In genomic region chr6:134700451-134701210, GRCm38 (mm10) we compare ENCODE assay signal across 8 mouse cellular contexts.
DNase-seq lines count a peak whose midpoint lies in the region; ATAC-seq and TF ChIP-seq lines count a peak whose summit lies in the region.

No protein-coding gene starts in this region.

- no peaks in the 10 kb centered on the region for H3K27me3 ChIP-seq in hindbrain, embryonic 13.5 days
- H3K27me3 ChIP-seq in hindbrain, postnatal 0 days (ENCODE audit: insufficient read depth, low read length), result no peaks in the 10 kb centered on the region
- no peaks in the 10 kb centered on the region for H3K27me3 ChIP-seq in heart, embryonic 14.5 days (ENCODE audit: control insufficient read depth, insufficient read depth, low read length)
- no peaks in the 10 kb centered on the region for H3K27me3 ChIP-seq in liver, embryonic 16.5 days (ENCODE audit: control insufficient read depth, insufficient read depth, low read depth, low read length)
- no peaks in the 10 kb centered on the region for H3K27me3 ChIP-seq in stomach, embryonic 14.5 days (ENCODE audit: control insufficient read depth, insufficient read depth, low read length)

- WGBS in hindbrain, embryonic 13.5 days, result 67% methylated on average over 8 of the region's 8 CpGs
- 65% methylated on average over 8 of the region's 8 CpGs for WGBS in hindbrain, postnatal 0 days
- WGBS in heart, embryonic 14.5 days, result 75% methylated on average over 8 of the region's 8 CpGs
- 50% methylated on average over 8 of the region's 8 CpGs for WGBS in liver, embryonic 16.5 days (ENCODE audit: insufficient replicate concordance)
- WGBS in stomach, embryonic 14.5 days, result 57% methylated on average over 8 of the region's 8 CpGs

- no peak for DNase-seq in hindbrain, postnatal 0 days (ENCODE audit: low spot score)
- peak; percentile 69 for DNase-seq in T-cell, adult 2 months (ENCODE audit: low spot score)
- no peak for DNase-seq in cerebellum, adult 8-10 months

- no peaks in the 10 kb centered on the region for H3K4me1 ChIP-seq in hindbrain, embryonic 13.5 days (replicated peaks)
- no peaks in the 10 kb centered on the region for H3K4me1 ChIP-seq in hindbrain, postnatal 0 days (ENCODE audit: insufficient read depth, low read length)
- H3K4me1 ChIP-seq in heart, embryonic 14.5 days (ENCODE audit: control insufficient read depth in 2 of 2, insufficient read depth in 2 of 2, low read length in 2 of 2), result peaks cover 0 to 6% of the 10 kb centered on the region in 2 experiments; a peak in 2 of 4 replicates
- H3K4me1 ChIP-seq in liver, embryonic 16.5 days (ENCODE audit: control insufficient read depth, low read depth, low read length), result peaks cover 14% of the 10 kb centered on the region
- H3K4me1 ChIP-seq in stomach, embryonic 14.5 days (ENCODE audit: control insufficient read depth, insufficient read depth, low read length), result no peaks in the 10 kb centered on the region

- no peak overlapping the region for H3K4me3 ChIP-seq in hindbrain, embryonic 13.5 days
- no peak overlapping the region for H3K4me3 ChIP-seq in hindbrain, postnatal 0 days (ENCODE audit: low read length)
- H3K4me3 ChIP-seq in heart, embryonic 14.5 days (ENCODE audit: control insufficient read depth in 1 of 2, insufficient read depth in 1 of 2, low read depth in 1 of 2, low read length in 2 of 2), result no peak overlapping the region
- H3K4me3 ChIP-seq in liver, embryonic 16.5 days (ENCODE audit: low read depth, low read length), result no peak overlapping the region
- no peak overlapping the region for H3K4me3 ChIP-seq in stomach, embryonic 14.5 days (ENCODE audit: low read depth, low read length)

- H3K4me2 ChIP-seq in hindbrain, embryonic 13.5 days, result no peak overlapping the region
- H3K4me2 ChIP-seq in hindbrain, postnatal 0 days (ENCODE audit: low read depth, low read length), result no peak overlapping the region
- H3K4me2 ChIP-seq in heart, embryonic 14.5 days (ENCODE audit: low read length), result no peak overlapping the region
- H3K4me2 ChIP-seq in liver, embryonic 16.5 days (ENCODE audit: low read depth, low read length), result no peak overlapping the region
- H3K4me2 ChIP-seq in stomach, embryonic 14.5 days (replicated peaks; ENCODE audit: low read depth, low read length), result no peak overlapping the region

- no peak for TF ChIP-seq CTCF in hindbrain, postnatal 0 days (IDR thresholded peaks at IDR 0.05; ENCODE audit: low read depth)

- H3K36me3 ChIP-seq in hindbrain, embryonic 13.5 days, result no peaks in the 10 kb centered on the region; the same call in 1 of the 2 replicates
- no peaks in the 10 kb centered on the region for H3K36me3 ChIP-seq in hindbrain, postnatal 0 days (ENCODE audit: insufficient read depth, low read length)
- H3K36me3 ChIP-seq in heart, embryonic 14.5 days (ENCODE audit: control insufficient read depth, insufficient read depth, low read length), result no peaks in the 10 kb centered on the region
- H3K36me3 ChIP-seq in liver, embryonic 16.5 days (ENCODE audit: control insufficient read depth, insufficient read depth), result no peaks in the 10 kb centered on the region
- no peaks in the 10 kb centered on the region for H3K36me3 ChIP-seq in stomach, embryonic 14.5 days (ENCODE audit: control insufficient read depth, insufficient read depth, low read length)

- H3K9me3 ChIP-seq in hindbrain, embryonic 13.5 days, result no peaks in the 10 kb centered on the region
- H3K9me3 ChIP-seq in hindbrain, postnatal 0 days (ENCODE audit: low read length), result no peaks in the 10 kb centered on the region
- no peaks in the 10 kb centered on the region for H3K9me3 ChIP-seq in heart, embryonic 14.5 days (ENCODE audit: control insufficient read depth, low read length)
- H3K9me3 ChIP-seq in liver, embryonic 16.5 days (replicated peaks; ENCODE audit: control insufficient read depth, low read length), result no peaks in the 10 kb centered on the region
- no peaks in the 10 kb centered on the region for H3K9me3 ChIP-seq in stomach, embryonic 14.5 days (ENCODE audit: control insufficient read depth, low read depth, low read length)

- H3K9ac ChIP-seq in hindbrain, embryonic 13.5 days, result no peak overlapping the region
- H3K9ac ChIP-seq in hindbrain, postnatal 0 days (replicated peaks; ENCODE audit: low read length), result no peak overlapping the region
- H3K9ac ChIP-seq in heart, embryonic 14.5 days (ENCODE audit: low read length), result no peak overlapping the region
- H3K9ac ChIP-seq in liver, embryonic 16.5 days (ENCODE audit: low read depth, low read length), result no peak overlapping the region
- H3K9ac ChIP-seq in stomach, embryonic 14.5 days (replicated peaks; ENCODE audit: low read depth, low read length), result no peak overlapping the region

- H3K27ac ChIP-seq in hindbrain, embryonic 13.5 days, result peak overlapping the region; percentile 23; the same call in 1 of the 2 replicates
- H3K27ac ChIP-seq in hindbrain, postnatal 0 days, result no peak overlapping the region
- peak overlapping the region in 1 of 2 experiments; percentile 34; a peak in 2 of 4 replicates for H3K27ac ChIP-seq in heart, embryonic 14.5 days (replicated peaks in 1 of 2; ENCODE audit: control insufficient read depth in 1 of 2, insufficient read depth in 1 of 2, low read depth in 2 of 2, low read length in 2 of 2)
- H3K27ac ChIP-seq in liver, embryonic 16.5 days (ENCODE audit: low read length), result peak overlapping the region; percentile 25; the same call in 1 of the 2 replicates
- H3K27ac ChIP-seq in stomach, embryonic 14.5 days (ENCODE audit: low read length), result peak overlapping the region; percentile 44; the same call in 1 of the 2 replicates

- no peak for ATAC-seq in hindbrain, embryonic 13.5 days (ENCODE audit: low FRiP score)
- no peak for ATAC-seq in hindbrain, postnatal 0 days
- ATAC-seq in heart, embryonic 14.5 days (ENCODE audit: insufficient number of reproducible peaks, insufficient read depth, low FRiP score, low read depth), result 0 out of 2 replicates have a peak, but pooled peaks have one; percentile 26
- ATAC-seq in liver, embryonic 16.5 days (ENCODE audit: low read depth), result peak; percentile 59
- 0 out of 2 replicates have a peak, but pooled peaks have one; percentile 28 for ATAC-seq in stomach, embryonic 14.5 days (ENCODE audit: insufficient number of reproducible peaks, insufficient read depth, low FRiP score, low read depth)
- no peak for ATAC-seq in erythroblast, adult 5-6 weeks (replicated peaks; ENCODE audit: low FRiP score, poor library complexity, severe bottlenecking)

Comparison
In these comparisons a context has a peak if more than half of its experiments do, and no peak if none do; other contexts are left out.
1. ATAC-seq: peak in heart, embryonic 14.5 days (single experiment), liver, embryonic 16.5 days (single experiment) and stomach, embryonic 14.5 days (single experiment); none in hindbrain, embryonic 13.5 days (single experiment), hindbrain, postnatal 0 days (single experiment) and erythroblast, adult 5-6 weeks (single experiment).